Mouse (Mus musculus): ENCODE measurements around the gene Morc2a. TPM values are rescaled to one million over a fixed set of nuclear protein-coding genes. Genes with fewer than 3 reads are reported as not detected.

The Morc2a gene
- 19.4 TPM for polyA plus RNA-seq (2014; fragmentation: Illumina TruSeq; extraction: RNeasy Lipid Tissue Mini Kit (QIAGEN cat#74804); ENCODE audit: low read depth, low replicate concordance)

GRCm38 (mm10) chr11:3648964-3649841, at the start of gene Morc2a:
Gene Morc2a, plus strand, starts transcription at chr11:3649191.

Other genes starting within 250 kb of the Morc2a start
- gene Limk2, start 240.0 kb upstream of the Morc2a start, polyA plus RNA-seq (2014; fragmentation: Illumina TruSeq; extraction: RNeasy Lipid Tissue Mini Kit (QIAGEN cat#74804); ENCODE audit: low read depth, low replicate concordance) = 24.7 TPM
- 21.7 TPM for gene Rnf185, start 196.8 kb upstream of the Morc2a start, polyA plus RNA-seq (2014; fragmentation: Illumina TruSeq; extraction: RNeasy Lipid Tissue Mini Kit (QIAGEN cat#74804); ENCODE audit: low read depth, low replicate concordance)
- gene Pla2g3, start 160.9 kb upstream of the Morc2a start, polyA plus RNA-seq (2014; fragmentation: Illumina TruSeq; extraction: RNeasy Lipid Tissue Mini Kit (QIAGEN cat#74804); ENCODE audit: low read depth, low replicate concordance) = 0.34 TPM
- gene Inpp5j, start 144.4 kb upstream of the Morc2a start, polyA plus RNA-seq (2014; fragmentation: Illumina TruSeq; extraction: RNeasy Lipid Tissue Mini Kit (QIAGEN cat#74804); ENCODE audit: low read depth, low replicate concordance) = 22.5 TPM
- 88.3 TPM for gene Selenom, start 134.5 kb upstream of the Morc2a start, polyA plus RNA-seq (2014; fragmentation: Illumina TruSeq; extraction: RNeasy Lipid Tissue Mini Kit (QIAGEN cat#74804); ENCODE audit: low read depth, low replicate concordance)
- 197 TPM for gene Smtn, start 108.6 kb upstream of the Morc2a start, polyA plus RNA-seq (2014; fragmentation: Illumina TruSeq; extraction: RNeasy Lipid Tissue Mini Kit (QIAGEN cat#74804); ENCODE audit: low read depth, low replicate concordance)
- gene Osbp2, start 214.7 kb downstream of the Morc2a start, polyA plus RNA-seq (2014; fragmentation: Illumina TruSeq; extraction: RNeasy Lipid Tissue Mini Kit (QIAGEN cat#74804); ENCODE audit: low read depth, low replicate concordance) = 17.2 TPM
- 0.45 TPM for gene 4921536K21Rik, start 245.9 kb downstream of the Morc2a start, polyA plus RNA-seq (2014; fragmentation: Illumina TruSeq; extraction: RNeasy Lipid Tissue Mini Kit (QIAGEN cat#74804); ENCODE audit: low read depth, low replicate concordance)
- 36.9 TPM for gene Dusp18, start 246.0 kb downstream of the Morc2a start, polyA plus RNA-seq (2014; fragmentation: Illumina TruSeq; extraction: RNeasy Lipid Tissue Mini Kit (QIAGEN cat#74804); ENCODE audit: low read depth, low replicate concordance)

Measured in heart, adult 10 weeks (tissue).